Mouse (Mus musculus) erythroblast, embryonic 14.5 days (primary cell): ENCODE results near the gene Egfem1. TPM values are rescaled to one million over a fixed set of nuclear protein-coding genes. Genes with fewer than 3 reads are reported as not detected.

Experiments
- H3K27me3 ChIP-seq: 2 replicates; pipeline ENCODE4 v1.6.1; 2012; ENCODE audit warnings: inconsistent platforms; ENCODE audit not compliant: control insufficient read depth
- H3K36me3 ChIP-seq: 2 replicates; pipeline ENCODE4 v1.6.1; 2012; ENCODE audit warnings: mild to moderate bottlenecking, inconsistent platforms; ENCODE audit not compliant: control insufficient read depth
- H3K4me1 ChIP-seq: 2 replicates; pipeline ENCODE4 v1.6.1; 2012; ENCODE audit warnings: inconsistent platforms; ENCODE audit not compliant: control insufficient read depth
- H3K4me3 ChIP-seq: replicated peaks from 2 replicates; pipeline ENCODE3; 2012; ENCODE audit warnings: moderate library complexity, mild to moderate bottlenecking, inconsistent platforms
- H3K9me3 ChIP-seq: 2 replicates; pipeline ENCODE4 v1.6.1; 2012; ENCODE audit warnings: low read length, inconsistent platforms, mixed read lengths; ENCODE audit not compliant: control insufficient read depth
- GATA1 ChIP-seq: IDR thresholded peaks from 2 replicates; pipeline ENCODE4 v1.6.1; 2012; ENCODE audit warnings: low read length, inconsistent platforms, mixed read lengths
- TAL1 ChIP-seq: IDR thresholded peaks from 3 replicates; pipeline ENCODE4 v1.6.1; 2012; ENCODE audit warnings: low read length, inconsistent platforms, mixed read lengths
- polyA plus RNA-seq: library from polyadenylated mRNA; stranded (reverse); fragments of >175 nt; gene quantifications from 2 replicates; pipeline ENCODE4 v1.2.3, GENCODE M21; 2012

Gene Egfem1
- not detected in 2 replicates for polyA plus RNA-seq

DNA sequence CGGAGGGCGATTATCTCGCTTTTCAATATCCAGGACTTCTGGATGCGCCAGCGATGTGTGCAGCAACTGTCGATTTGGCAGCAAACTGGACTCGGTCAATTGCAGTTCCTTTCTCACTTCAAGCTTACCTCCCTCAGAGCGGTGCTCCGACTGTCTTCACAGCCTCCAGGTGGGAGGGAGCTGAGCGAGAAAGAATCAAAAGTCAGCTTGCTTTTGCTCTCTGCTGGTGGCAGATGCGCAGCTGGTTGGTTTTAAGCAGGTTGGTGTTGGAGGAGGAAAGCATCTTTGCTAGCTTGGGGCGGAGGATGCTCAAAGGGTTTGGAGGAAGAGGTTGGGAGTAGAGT is at the start of gene Egfem1:
Egfem1 (plus strand) TSS at position 72 of the 344 bp plus-strand sequence.
- Histone ChIP-seq H3K27me3 (peaks cover 23% of the 10 kb centered on the region), H3K4me1 (no peaks in the 10 kb centered on the region), H3K9me3 (no peaks in the 10 kb centered on the region), H3K4me3 (no peak within 1 kb of the TSS), H3K36me3 (no peaks in the 10 kb centered on the region)
- TF ChIP-seq TAL1 (no peak), GATA1 (no peak)

DNA sequence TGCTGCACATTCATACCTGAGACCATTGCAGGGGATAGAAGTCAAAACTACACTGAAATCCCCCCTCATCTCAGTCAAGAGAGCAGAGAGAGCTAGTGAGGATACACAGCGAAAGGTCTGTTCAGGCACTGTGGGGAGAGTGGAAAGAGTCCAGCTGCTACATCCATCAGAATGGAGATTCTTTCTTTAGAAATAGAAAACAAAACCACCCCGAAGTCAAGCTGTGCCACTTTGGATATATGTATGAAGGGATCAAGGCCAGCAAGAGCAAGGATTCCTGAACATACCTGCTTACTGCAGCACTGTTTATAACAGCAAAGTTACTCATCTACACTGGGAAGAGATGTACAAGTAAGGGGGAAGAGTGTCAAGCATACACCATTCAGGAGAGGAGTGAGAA is 48.7 kb upstream of the Egfem1 start:
- TF ChIP-seq GATA1, result no peak
- TF ChIP-seq TAL1, result no peak
- no peaks in the 10 kb centered on the region for H3K27me3 ChIP-seq
- no peaks in the 10 kb centered on the region for H3K9me3 ChIP-seq
- no peaks in the 10 kb centered on the region for H3K4me1 ChIP-seq
- no peak overlapping the region for H3K4me3 ChIP-seq
- no peaks in the 10 kb centered on the region for H3K36me3 ChIP-seq

DNA sequence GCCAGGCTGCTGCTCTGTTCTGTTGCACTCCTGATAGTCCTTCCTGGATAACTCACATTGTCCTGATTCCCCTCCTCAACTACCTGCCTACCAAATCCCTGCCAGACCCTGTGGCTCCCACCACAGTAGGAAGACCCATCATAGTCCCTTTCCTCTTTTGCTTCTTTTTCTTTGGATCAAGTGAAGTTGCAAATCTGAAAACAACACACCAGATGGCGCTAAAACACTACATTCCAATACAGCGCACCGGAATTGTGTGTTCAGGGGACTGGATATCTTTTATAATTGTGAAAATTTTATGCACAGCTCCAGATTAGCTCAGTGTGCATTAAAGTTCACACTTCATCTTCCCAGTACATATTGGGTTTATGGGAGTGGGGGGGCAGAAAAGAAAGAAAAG is 45.7 kb upstream of the Egfem1 start:
- Histone ChIP-seq H3K9me3 (no peaks in the 10 kb centered on the region), H3K4me3 (no peak overlapping the region), H3K27me3 (no peaks in the 10 kb centered on the region), H3K36me3 (no peaks in the 10 kb centered on the region), H3K4me1 (no peaks in the 10 kb centered on the region)
- TF ChIP-seq GATA1 (no peak), TAL1 (no peak)

DNA sequence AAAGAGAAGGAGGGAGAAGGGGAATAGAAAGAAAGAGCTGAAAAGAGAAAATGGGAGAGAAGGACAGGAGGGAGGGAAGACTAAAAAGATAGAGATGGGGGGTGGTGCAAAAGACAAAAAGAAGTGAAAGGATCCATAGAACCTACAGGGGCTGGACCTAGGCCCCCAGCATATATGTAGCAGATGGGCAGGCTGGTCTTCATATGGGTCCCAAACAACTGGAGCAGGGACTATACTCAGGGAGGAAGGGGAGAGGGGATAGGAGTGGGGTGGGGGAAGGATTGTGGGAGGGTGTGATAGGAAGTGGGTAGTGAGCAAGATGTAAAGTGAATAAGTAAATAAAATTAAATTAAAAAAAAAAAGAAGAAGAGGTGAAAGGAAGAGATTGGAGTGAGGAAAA is 45.2 kb upstream of the Egfem1 start:
- H3K27me3 ChIP-seq, result no peaks in the 10 kb centered on the region
- H3K4me3 ChIP-seq, result no peak overlapping the region
- TF ChIP-seq TAL1 (no peak), GATA1 (no peak)

DNA sequence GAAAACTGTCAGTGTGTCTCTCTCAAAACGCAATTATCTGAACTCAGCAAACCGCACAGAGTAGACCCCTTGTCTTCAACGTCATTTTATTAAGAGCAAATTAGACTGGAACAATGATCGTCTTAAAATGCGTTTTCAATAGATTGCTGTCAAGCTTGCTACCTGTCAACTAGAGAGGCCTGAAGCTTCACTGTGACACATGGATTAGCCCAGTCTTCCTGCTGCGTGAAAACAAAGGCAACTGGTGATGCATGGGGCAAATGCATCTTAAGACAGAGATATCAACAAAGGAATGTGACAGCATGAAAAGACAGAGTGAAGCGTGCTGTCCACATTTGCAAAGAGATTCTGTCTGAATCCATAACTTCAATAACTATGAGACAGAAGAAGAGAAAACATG is 41.8 kb upstream of the Egfem1 start:
- H3K9me3 ChIP-seq, result no peaks in the 10 kb centered on the region
- no peaks in the 10 kb centered on the region for H3K27me3 ChIP-seq
- no peak for TF ChIP-seq TAL1
- no peak for TF ChIP-seq GATA1
- no peaks in the 10 kb centered on the region for H3K4me1 ChIP-seq
- H3K36me3 ChIP-seq, result no peaks in the 10 kb centered on the region
- H3K4me3 ChIP-seq, result no peak overlapping the region

More for the DNA sequence above, 45.2 kb upstream of the Egfem1 start:
- H3K4me1 ChIP-seq, result no peaks in the 10 kb centered on the region
- no peaks in the 10 kb centered on the region for H3K9me3 ChIP-seq
- H3K36me3 ChIP-seq, result no peaks in the 10 kb centered on the region

DNA sequence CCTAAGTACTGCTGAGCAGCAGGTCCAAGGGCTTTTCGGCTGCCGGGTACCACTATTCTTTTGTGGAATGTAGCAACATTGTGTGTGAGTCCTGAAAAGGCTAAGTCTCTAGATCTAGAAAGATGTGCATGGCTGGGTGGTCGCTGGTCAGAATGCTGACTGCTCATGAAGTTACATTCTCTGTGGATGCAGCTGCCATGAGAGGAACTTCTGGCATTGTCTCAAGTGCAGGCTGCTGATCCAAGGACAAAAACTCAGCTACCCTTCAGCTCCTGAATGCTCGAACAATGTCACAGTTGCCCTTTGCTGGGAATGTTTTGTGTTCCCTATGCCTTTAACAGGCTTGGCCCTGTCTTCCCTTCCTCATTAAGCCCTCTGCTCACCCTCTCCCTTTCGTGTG is 35.5 kb upstream of the Egfem1 start:
- Histone ChIP-seq H3K36me3 (no peaks in the 10 kb centered on the region), H3K4me3 (no peak overlapping the region), H3K27me3 (no peaks in the 10 kb centered on the region), H3K9me3 (0 out of 2 replicates have a peak, but pooled peaks cover 3% of the 10 kb centered on the region), H3K4me1 (no peaks in the 10 kb centered on the region)
- TF ChIP-seq TAL1, result no peak
- TF ChIP-seq GATA1, result no peak

DNA sequence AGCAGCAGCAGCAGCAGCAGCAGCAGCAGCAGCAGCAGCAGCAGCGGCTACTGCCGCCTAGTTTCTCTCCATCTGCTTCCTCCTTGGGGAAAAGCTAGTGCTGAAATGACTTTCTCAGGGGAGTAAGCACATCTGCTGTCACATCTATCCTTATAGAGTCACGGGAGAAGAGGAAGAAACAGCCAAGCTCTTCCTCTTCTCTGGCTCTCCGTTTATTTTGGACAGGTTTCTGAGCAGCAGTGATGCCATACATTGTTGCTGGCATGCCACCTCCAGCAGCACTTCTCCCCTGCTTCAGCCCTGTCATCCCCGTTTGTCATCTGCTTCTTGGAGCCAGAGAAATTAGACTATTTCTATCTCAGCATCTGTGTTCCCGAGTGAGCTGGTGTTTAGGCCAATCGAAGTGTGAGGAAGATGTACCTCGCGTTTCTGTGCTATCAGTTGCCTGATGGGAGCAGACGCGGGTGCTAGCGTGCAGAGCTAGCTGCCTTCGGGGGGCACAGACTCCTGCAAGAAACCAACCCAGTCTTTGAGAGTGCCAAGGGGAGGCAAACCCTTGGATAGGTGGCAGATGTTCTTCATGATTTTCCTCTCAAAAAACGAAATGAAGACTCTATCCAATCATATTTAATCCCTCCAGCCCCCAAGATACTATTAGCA is 34.4 kb upstream of the Egfem1 start:
- H3K4me3 ChIP-seq, result no peak overlapping the region
- TF ChIP-seq TAL1 (no peak), GATA1 (no peak)

DNA sequence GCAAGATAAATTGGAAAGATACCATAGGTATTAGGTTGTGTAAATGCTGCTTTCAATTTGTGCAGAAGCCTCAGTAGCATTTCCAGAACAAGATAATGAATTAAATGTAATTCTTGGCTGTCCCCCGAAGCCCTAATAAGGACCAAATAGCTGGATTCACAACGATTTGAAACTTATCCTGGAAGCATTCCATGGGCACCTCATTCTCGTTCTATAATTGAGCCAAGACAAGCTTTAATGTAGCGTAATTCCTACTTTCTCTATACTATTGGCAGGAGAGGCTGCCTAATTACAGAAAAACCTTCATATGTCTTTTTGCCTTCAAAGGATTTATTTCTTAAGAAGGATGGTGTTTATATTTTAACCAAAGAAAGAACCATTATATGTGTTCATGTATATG is 18.7 kb upstream of the Egfem1 start:
- Histone ChIP-seq H3K27me3 (no peaks in the 10 kb centered on the region), H3K36me3 (no peaks in the 10 kb centered on the region), H3K9me3 (no peaks in the 10 kb centered on the region), H3K4me1 (no peaks in the 10 kb centered on the region), H3K4me3 (no peak overlapping the region)
- no peak for TF ChIP-seq GATA1
- no peak for TF ChIP-seq TAL1

More for the DNA sequence above, 34.4 kb upstream of the Egfem1 start:
- Histone ChIP-seq H3K36me3 (no peaks in the 10 kb centered on the region), H3K9me3 (0 out of 2 replicates have a peak, but pooled peaks cover 3% of the 10 kb centered on the region), H3K27me3 (no peaks in the 10 kb centered on the region), H3K4me1 (no peaks in the 10 kb centered on the region)

DNA sequence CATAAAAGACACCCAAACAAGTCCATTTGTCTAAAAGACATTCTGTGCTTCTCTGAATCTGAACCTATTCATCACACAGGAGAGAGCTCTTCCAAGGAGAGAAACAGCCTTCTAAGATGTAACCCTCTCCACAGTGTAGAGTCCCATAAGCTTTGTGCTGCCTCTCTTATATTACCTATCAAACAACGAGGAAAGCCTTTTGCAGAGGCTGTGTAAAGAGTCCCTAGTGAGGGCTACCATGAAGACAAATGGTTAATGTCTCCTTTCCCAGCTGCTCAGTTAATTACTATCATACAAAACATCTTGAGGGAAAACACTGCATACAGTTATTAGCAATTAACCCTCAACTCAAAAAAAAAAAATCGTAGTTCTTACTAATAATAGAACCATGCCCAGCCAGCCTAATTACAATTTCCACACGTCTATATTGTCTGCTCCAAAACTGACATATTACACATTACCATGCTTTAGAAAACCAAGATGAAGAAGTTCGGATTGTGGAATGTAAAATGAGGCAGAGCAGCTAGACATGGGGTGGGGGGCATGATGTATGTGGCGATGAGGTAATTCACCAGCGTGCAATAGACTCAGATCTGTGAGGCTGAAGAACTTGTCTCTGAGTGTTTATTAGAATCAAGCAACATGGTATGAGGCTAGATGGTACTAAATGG is 13.3 kb upstream of the Egfem1 start:
- Histone ChIP-seq H3K36me3 (no peaks in the 10 kb centered on the region), H3K9me3 (0 out of 2 replicates have a peak, but pooled peaks cover 3% of the 10 kb centered on the region), H3K4me1 (no peaks in the 10 kb centered on the region), H3K4me3 (no peak overlapping the region), H3K27me3 (no peaks in the 10 kb centered on the region)
- TF ChIP-seq GATA1 (no peak), TAL1 (no peak)

DNA sequence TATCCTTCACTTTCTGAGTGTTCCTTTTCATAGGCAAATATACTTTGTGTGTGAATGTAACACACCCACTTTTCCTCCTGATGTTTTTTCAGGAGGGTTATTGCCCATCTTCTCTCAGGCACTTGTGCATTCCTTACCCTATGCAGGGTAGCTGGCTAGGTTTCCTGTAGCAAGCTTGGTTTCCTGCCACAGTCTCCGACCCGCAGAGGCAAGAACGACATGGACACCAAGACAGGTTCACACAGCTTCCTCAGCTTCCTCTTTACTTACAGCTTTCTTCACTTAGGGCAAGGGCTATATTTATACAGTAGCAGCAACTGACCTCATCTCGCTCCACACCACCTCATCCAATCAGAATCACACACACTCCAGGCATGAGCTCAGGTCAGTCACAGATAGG is 10.5 kb upstream of the Egfem1 start:
- Histone ChIP-seq H3K4me3 (no peak overlapping the region), H3K4me1 (no peaks in the 10 kb centered on the region), H3K9me3 (0 out of 2 replicates have a peak, but pooled peaks cover 3% of the 10 kb centered on the region), H3K27me3 (no peaks in the 10 kb centered on the region), H3K36me3 (no peaks in the 10 kb centered on the region)
- no peak for TF ChIP-seq TAL1
- TF ChIP-seq GATA1, result no peak
